Mouse (Mus musculus): ENCODE measurements at regions not wholly inside any gene's neighbourhood (a gene's known extent, or its start where the extent isn't known, plus 50 kb on each side); places are given as distances from the start of the nearest gene placed in this dataset.

GRCm38 (mm10) chr9:71364047-71364665, 121.6 kb downstream of the Polr2m start:
- Histone ChIP-seq H3K27ac (ENCODE audit: control insufficient read depth, insufficient read depth, low read depth, low read length, poor library complexity) (no peak overlapping the region), H3K4me1 (ENCODE audit: control insufficient read depth, insufficient read depth, low read length) (no peaks in the 10 kb centered on the region), H3K4me3 (replicated peaks; ENCODE audit: control insufficient read depth, low read depth, low read length) (no peak overlapping the region)
- TF ChIP-seq POLR2A (IDR thresholded peaks at IDR 0.05; ENCODE audit: borderline replicate concordance, control insufficient read depth, low read depth, low read length) (no peak), CTCF (IDR thresholded peaks at IDR 0.05; ENCODE audit: control insufficient read depth, insufficient read depth, low read length) (no peak)
- 83% methylated on average over 8 of the region's 8 CpGs for WGBS

- no peaks in the 10 kb centered on the region for H3K4me1 ChIP-seq (ENCODE audit: control insufficient read depth, insufficient read depth, low read length)
- no peak overlapping the region for H3K4me3 ChIP-seq (replicated peaks; ENCODE audit: control insufficient read depth, low read depth, low read length)
- no peak for TF ChIP-seq POLR2A (IDR thresholded peaks at IDR 0.05; ENCODE audit: borderline replicate concordance, control insufficient read depth, low read depth, low read length)
- TF ChIP-seq CTCF (IDR thresholded peaks at IDR 0.05; ENCODE audit: control insufficient read depth, insufficient read depth, low read length): no peak
- H3K27ac ChIP-seq (ENCODE audit: control insufficient read depth, insufficient read depth, low read depth, low read length, poor library complexity): no peak overlapping the region
Measured at GRCm38 (mm10) chr9:71362401-71362800, 123.3 kb downstream of the Polr2m start.

- Histone ChIP-seq H3K4me1 (ENCODE audit: control insufficient read depth, insufficient read depth, low read length) (no peaks in the 10 kb centered on the region), H3K27ac (ENCODE audit: control insufficient read depth, insufficient read depth, low read depth, low read length, poor library complexity) (no peak overlapping the region), H3K4me3 (replicated peaks; ENCODE audit: control insufficient read depth, low read depth, low read length) (no peak overlapping the region)
- TF ChIP-seq POLR2A (IDR thresholded peaks at IDR 0.05; ENCODE audit: borderline replicate concordance, control insufficient read depth, low read depth, low read length) (no peak), CTCF (IDR thresholded peaks at IDR 0.05; ENCODE audit: control insufficient read depth, insufficient read depth, low read length) (no peak)
- WGBS: 80% methylated on average over 5 of the region's 5 CpGs
Measured at GRCm38 (mm10) chr9:71361961-71362360, 123.8 kb downstream of the Polr2m start.

GRCm38 (mm10) chr9:71361311-71361710, 124.4 kb downstream of the Polr2m start:
- TF ChIP-seq CTCF (IDR thresholded peaks at IDR 0.05; ENCODE audit: control insufficient read depth, insufficient read depth, low read length) (no peak), POLR2A (IDR thresholded peaks at IDR 0.05; ENCODE audit: borderline replicate concordance, control insufficient read depth, low read depth, low read length) (no peak)
- H3K27ac ChIP-seq (ENCODE audit: control insufficient read depth, insufficient read depth, low read depth, low read length, poor library complexity): no peak overlapping the region
- H3K4me3 ChIP-seq (replicated peaks; ENCODE audit: control insufficient read depth, low read depth, low read length): no peak overlapping the region
- 82% methylated on average over 2 of the region's 2 CpGs for WGBS
- no peaks in the 10 kb centered on the region for H3K4me1 ChIP-seq (ENCODE audit: control insufficient read depth, insufficient read depth, low read length)

- Histone ChIP-seq H3K27ac (ENCODE audit: control insufficient read depth, insufficient read depth, low read depth, low read length, poor library complexity) (no peak overlapping the region), H3K4me3 (replicated peaks; ENCODE audit: control insufficient read depth, low read depth, low read length) (no peak overlapping the region), H3K4me1 (ENCODE audit: control insufficient read depth, insufficient read depth, low read length) (no peaks in the 10 kb centered on the region)
- no peak for TF ChIP-seq POLR2A (IDR thresholded peaks at IDR 0.05; ENCODE audit: borderline replicate concordance, control insufficient read depth, low read depth, low read length)
- TF ChIP-seq CTCF (IDR thresholded peaks at IDR 0.05; ENCODE audit: control insufficient read depth, insufficient read depth, low read length): no peak
- WGBS: 82% methylated on average over 5 of the region's 5 CpGs
Measured at GRCm38 (mm10) chr9:71360676-71361075, 125.1 kb downstream of the Polr2m start.

GRCm38 (mm10) chr9:71358961-71359360, 126.8 kb downstream of the Polr2m start:
- WGBS: 36% methylated on average over 4 of the region's 4 CpGs
- H3K4me3 ChIP-seq (replicated peaks; ENCODE audit: control insufficient read depth, low read depth, low read length): no peak overlapping the region
- no peak overlapping the region for H3K27ac ChIP-seq (ENCODE audit: control insufficient read depth, insufficient read depth, low read depth, low read length, poor library complexity)
- TF ChIP-seq POLR2A (IDR thresholded peaks at IDR 0.05; ENCODE audit: borderline replicate concordance, control insufficient read depth, low read depth, low read length): no peak
- 0 out of 2 replicates have a peak, but pooled peaks have one; percentile 21 for TF ChIP-seq CTCF (IDR thresholded peaks at IDR 0.05; ENCODE audit: control insufficient read depth, insufficient read depth, low read length)
- H3K4me1 ChIP-seq (ENCODE audit: control insufficient read depth, insufficient read depth, low read length): no peaks in the 10 kb centered on the region

- Histone ChIP-seq H3K4me3 (replicated peaks; ENCODE audit: control insufficient read depth, low read depth, low read length) (no peak overlapping the region), H3K4me1 (ENCODE audit: control insufficient read depth, insufficient read depth, low read length) (no peaks in the 10 kb centered on the region), H3K27ac (ENCODE audit: control insufficient read depth, insufficient read depth, low read depth, low read length, poor library complexity) (no peak overlapping the region)
- no peak for TF ChIP-seq CTCF (IDR thresholded peaks at IDR 0.05; ENCODE audit: control insufficient read depth, insufficient read depth, low read length)
- TF ChIP-seq POLR2A (IDR thresholded peaks at IDR 0.05; ENCODE audit: borderline replicate concordance, control insufficient read depth, low read depth, low read length): no peak
- 68% methylated on average over 5 of the region's 5 CpGs for WGBS
Measured at GRCm38 (mm10) chr9:71355721-71356120, 130.0 kb downstream of the Polr2m start.

Data from bone marrow, adult 2 months (tissue).